Mouse (Mus musculus): Measurements from ENCODE around the gene Slc25a40.

GRCm38 (mm10) chr5:8373415-8373814 is 49.2 kb upstream of the Slc25a40 start:
- no peak for TF ChIP-seq CTCF (IDR thresholded peaks at IDR 0.05)
- no peak for TF ChIP-seq EP300 (IDR thresholded peaks at IDR 0.05; ENCODE audit: insufficient read depth, low read depth, low read length)
- TF ChIP-seq POLR2A (IDR thresholded peaks at IDR 0.05; ENCODE audit: insufficient read depth, low read depth, low read length): no peak
